Mouse (Mus musculus) B cell, adult 2 months (primary cell): Measurements from ENCODE around the gene Epb41l2.

Source experiments
- DNase-seq, 2 experiments: peaks; one replicate each; pipeline ENCODE4 v3.0.0; 2022

Gene Epb41l2

GRCm38 (mm10) chr10:25359208-25359958 is at the start of gene Epb41l2:
Gene Epb41l2, plus strand, starts transcription at chr10:25359798.
- DNase-seq = peak; percentile 97 to 99

- no peak for DNase-seq
Measured at GRCm38 (mm10) chr10:25309996-25310395, 49.6 kb upstream of the Epb41l2 start.

GRCm38 (mm10) chr10:25310736-25311135 is 48.9 kb upstream of the Epb41l2 start:
- no peak for DNase-seq

- DNase-seq = peak; percentile 44 to 49
Measured at GRCm38 (mm10) chr10:25311554-25312212, 47.9 kb upstream of the Epb41l2 start.

GRCm38 (mm10) chr10:25313856-25314584 is 45.6 kb upstream of the Epb41l2 start:
- no peak for DNase-seq

- peak; percentile 34 to 43 for DNase-seq
Measured at GRCm38 (mm10) chr10:25317665-25318064, 41.9 kb upstream of the Epb41l2 start.

- peak; percentile 15 to 20 for DNase-seq
Measured at GRCm38 (mm10) chr10:25318405-25318804, 41.2 kb upstream of the Epb41l2 start.

GRCm38 (mm10) chr10:25319531-25319930 is 40.1 kb upstream of the Epb41l2 start:
- no peak for DNase-seq

GRCm38 (mm10) chr10:25321198-25321597 is 38.4 kb upstream of the Epb41l2 start:
- no peak for DNase-seq

- no peak for DNase-seq
Measured at GRCm38 (mm10) chr10:25325690-25326089, 33.9 kb upstream of the Epb41l2 start.

GRCm38 (mm10) chr10:25327511-25327910 is 32.1 kb upstream of the Epb41l2 start:
- DNase-seq = no peak

GRCm38 (mm10) chr10:25330094-25330493 is 29.5 kb upstream of the Epb41l2 start:
- no peak for DNase-seq

- DNase-seq = peak; percentile 14 to 15
Measured at GRCm38 (mm10) chr10:25331321-25332049, 28.1 kb upstream of the Epb41l2 start.

- no peak for DNase-seq
Measured at GRCm38 (mm10) chr10:25333390-25334079, 26.1 kb upstream of the Epb41l2 start.

- no peak for DNase-seq
Measured at GRCm38 (mm10) chr10:25340675-25341074, 18.9 kb upstream of the Epb41l2 start.

GRCm38 (mm10) chr10:25342801-25343200 is 16.8 kb upstream of the Epb41l2 start:
- no peak for DNase-seq

GRCm38 (mm10) chr10:25353941-25354340 is 5.7 kb upstream of the Epb41l2 start:
- no peak for DNase-seq

- no peak for DNase-seq
Measured at GRCm38 (mm10) chr10:25354390-25354789, 5.2 kb upstream of the Epb41l2 start.

- DNase-seq = peak; percentile 64 to 69
Measured at GRCm38 (mm10) chr10:25359959-25360811, 587 bp downstream of the Epb41l2 start.

GRCm38 (mm10) chr10:25362235-25362634 is 2.6 kb downstream of the Epb41l2 start:
- no peak for DNase-seq

GRCm38 (mm10) chr10:25365158-25365557 is 5.6 kb downstream of the Epb41l2 start:
- DNase-seq = no peak
